Mouse (Mus musculus) inflammation-experienced regulatory T-cells, adult 6 months (primary cell): ENCODE measurements around the gene Olfr1364. TPM values are rescaled to one million over a fixed set of nuclear protein-coding genes. Genes with fewer than 3 reads are reported as not detected.

Source experiments
- ATAC-seq: one replicate; pipeline ENCODE4 v1.8.0; 2017
- polyA plus RNA-seq, 3 experiments: library from polyadenylated mRNA; unstranded; fragments of 100-300 nt; shearing (Covaris generic); gene quantifications; one replicate each; pipeline ENCODE4 v1.2.1; 2017

The Olfr1364 gene
- polyA plus RNA-seq: not detected

DNA sequence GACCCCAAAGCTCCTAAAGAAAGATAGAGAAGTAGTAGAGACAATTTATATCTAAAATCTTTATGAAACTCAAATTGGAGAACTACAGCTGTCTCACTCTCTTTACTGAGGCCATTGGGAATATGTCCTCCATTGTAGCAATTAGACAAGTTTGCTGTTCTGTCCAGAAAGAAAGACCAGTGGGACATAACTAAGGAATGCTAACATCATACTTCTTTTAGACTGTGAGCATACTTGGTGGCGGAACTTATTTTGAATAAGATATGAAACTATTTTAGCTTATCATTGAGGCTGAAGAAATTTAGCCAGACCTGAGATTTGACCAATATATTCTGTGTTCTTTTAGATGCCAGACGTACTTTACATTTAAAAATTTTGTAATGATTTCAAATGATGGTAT is at the start of gene Olfr1364:
Gene Olfr1364 (minus strand): TSS at position 101 of the 400 bp plus-strand sequence.
- ATAC-seq: no peak

DNA sequence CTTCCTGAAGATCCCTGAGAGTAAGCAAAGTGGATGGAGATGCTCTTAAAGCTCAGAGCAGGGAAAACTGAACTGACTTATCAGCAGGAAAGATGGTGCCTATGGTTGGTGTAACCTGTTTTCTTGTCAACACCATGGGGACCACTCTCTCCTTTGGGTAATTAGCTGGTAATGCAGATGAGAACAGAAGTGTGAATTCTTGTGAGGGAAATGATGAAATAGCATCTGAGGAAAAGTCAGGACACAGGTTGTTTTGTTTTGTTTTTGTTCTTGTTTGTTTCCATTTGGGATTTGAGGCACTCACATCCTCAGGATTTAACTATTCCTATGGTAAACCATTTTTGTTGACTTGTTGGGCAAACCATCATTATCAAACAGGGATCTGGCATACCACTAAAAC is 32.4 kb upstream of the Olfr1364 start, which contains the start of gene Olfr1362:
Gene Olfr1362 (minus strand): TSS at position 101 of the 400 bp plus-strand sequence.
- ATAC-seq: no peak

DNA sequence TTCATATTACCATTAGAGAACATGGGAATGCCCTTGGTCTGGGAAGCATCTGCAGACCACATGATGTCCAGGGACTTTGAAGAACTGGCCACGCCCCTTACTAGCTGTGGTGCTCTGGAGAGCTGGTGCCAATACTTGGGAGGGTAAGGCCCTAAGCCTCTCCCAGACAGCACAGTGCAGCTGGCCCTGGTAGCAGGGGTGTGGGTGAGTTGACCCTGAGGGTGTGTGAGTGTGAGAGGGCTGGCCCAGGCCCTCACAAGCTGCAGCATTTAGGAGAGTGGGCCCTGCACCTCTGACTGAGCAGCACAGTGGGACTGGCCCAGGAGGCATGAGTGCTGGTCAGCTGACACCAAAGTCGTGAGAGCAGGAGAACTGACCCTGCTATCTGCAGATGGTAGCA is 10.1 kb upstream of the Olfr1364 start:
- no peak for ATAC-seq

DNA sequence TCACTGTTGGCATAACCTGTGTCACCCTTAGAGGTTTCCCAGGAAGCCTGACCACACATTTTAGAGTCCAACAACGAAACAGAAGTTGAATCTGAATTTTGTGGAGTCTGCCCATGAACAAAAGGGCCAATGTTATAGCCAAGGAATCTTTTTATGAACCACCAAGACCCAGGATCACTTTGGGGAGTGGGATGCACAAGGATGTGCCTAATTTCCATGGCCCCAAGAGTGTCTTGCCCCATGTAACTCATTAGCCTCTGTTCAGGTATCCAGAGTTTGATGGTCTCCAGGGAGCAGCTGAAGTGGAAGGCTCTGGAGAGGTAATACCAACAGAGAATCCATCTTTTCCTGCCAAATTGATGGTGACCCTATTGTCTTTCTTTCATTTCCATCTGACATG is 21.8 kb downstream of the Olfr1364 start, which contains the start of gene Olfr1535:
Gene Olfr1535 (minus strand): TSS at position 101 of the 400 bp plus-strand sequence.
- no peak for ATAC-seq

DNA sequence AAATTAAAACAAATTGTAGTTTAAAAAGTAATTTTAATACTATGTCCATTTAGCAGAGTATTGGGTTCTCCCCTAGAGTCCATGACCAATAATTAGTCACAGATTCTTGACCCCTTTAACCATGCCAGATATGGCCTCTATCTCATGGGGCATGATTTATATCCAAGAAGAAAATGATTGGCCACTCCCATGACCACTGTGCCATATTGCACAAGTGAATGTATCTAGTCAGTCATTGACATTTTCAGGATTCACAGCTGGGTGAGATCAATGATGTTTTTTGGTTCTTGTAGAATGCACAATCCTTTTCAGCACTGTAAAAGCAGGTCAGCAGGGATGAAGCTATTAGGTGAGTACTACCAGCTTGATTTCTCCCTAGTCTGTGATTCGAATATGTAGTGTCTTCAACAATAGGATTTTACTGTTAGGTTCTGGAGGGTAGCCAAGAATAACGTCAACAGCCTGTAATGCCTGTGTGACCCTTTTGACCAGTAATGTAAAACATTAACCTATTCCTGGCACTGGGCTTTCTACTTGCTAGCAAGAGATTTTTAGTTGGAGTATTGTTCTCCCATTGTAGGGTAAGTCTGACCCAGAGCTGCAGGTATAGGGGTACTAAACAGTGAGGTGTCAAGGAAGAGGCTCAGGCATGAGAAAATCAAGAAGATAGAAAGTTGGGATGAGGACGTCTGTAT is 31.0 kb downstream of the Olfr1364 start:
- no peak for ATAC-seq

DNA sequence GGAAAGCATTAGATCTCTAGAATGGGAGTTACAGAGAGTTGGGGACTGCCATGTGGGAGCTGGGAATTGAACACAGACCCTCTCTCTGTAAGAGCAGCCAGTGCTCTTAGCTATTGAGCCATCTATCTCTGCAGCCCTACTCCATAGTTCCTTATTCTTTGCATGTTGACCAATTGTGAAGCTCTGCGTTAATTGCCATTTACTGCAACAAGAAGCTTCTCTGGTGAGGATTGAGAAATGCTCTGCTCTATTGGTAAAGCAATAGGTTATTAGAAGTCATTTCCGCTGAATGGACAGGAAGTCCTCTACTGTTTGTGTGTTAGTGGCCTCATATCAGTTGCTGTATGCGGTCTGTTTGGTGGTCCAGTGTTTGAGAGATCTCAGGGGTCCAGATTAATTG is 32.1 kb downstream of the Olfr1364 start:
- no peak for ATAC-seq

DNA sequence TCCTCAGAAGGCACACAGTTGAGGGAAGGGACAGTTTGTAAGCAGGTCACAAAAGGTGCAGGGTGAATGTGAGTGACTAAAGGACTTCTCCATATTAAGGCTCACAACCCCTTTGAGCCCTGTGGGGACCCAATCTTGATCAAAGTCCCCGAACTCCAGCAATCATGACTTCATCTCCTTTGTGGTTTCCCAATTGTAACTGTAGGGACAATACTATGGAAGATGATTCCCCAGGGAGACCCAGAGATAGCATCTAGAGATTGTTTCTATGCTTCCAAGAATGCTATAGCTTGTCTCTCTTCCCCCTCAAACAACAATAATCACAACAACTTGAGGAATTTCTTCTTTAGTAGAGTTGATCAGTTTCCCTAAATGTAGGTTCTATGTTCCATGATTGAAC is 38.9 kb downstream of the Olfr1364 start, which contains the start of gene Olfr1366:
Gene Olfr1366 (minus strand): TSS at position 101 of the 400 bp plus-strand sequence.
- ATAC-seq: no peak

DNA sequence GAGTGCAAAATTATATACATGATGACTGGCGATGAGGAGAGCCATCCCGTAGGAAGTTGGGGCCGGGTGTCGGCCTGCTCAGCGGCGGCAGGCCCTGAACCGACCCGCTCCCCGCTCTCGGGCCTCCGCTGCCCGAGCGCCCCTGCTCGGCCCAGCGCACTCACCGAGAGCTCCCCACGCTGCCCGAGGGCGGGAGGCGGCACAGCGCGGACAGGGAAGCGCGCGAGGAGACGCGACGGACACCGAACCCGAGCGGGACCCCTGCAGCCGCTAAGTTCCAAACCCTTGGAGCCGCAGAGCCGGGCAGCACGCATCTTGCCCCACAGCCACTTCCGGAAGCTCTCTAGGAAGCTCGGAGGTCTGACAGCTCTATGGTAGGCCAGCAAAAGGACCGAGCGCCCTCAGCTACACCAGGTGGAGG is 50.8 kb downstream of the Olfr1364 start, which contains the start of gene Zkscan8:
Gene Zkscan8 (minus strand): TSS at position 340 of the 421 bp plus-strand sequence.
- peak; percentile 99 for ATAC-seq

DNA sequence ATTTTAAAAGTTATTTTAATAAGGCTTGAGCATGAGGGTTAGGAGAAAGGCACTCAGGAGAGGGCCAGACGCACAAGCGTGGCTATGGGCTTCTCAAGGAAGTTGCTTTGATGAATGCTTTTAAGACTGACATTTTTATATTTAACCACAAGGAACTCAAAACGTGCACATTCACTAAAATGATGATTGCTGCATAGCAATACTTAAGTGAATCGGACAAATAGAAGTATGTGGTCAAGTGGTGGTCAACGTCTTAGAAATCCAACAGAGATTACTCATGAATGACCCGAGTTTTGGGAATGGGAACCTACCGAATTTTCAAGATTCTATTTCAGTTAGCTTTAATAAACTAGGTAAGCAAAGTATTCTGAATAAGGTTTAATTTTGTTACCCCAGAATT is 51.4 kb downstream of the Olfr1364 start:
- ATAC-seq: no peak

Other genes with a start within 250 kb of the Olfr1364 start
- not detected for gene Olfr1367, start 234.8 kb downstream of the Olfr1364 start, polyA plus RNA-seq
- 1 to 10 TPM; 3.9 to 9.2 (median 8.1) TPM for gene Zscan12, start 218.9 kb downstream of the Olfr1364 start, polyA plus RNA-seq
- 10 to 100 TPM; 23.7 to 42.0 (median 33.0) TPM for gene Zkscan3, start 179.0 kb downstream of the Olfr1364 start, polyA plus RNA-seq
- gene Pgbd1, start 140.7 kb downstream of the Olfr1364 start, polyA plus RNA-seq: 1 to 10 TPM in 2 of 3 experiments, under 1 TPM in 1; 0.68 to 1.7 (median 1.6) TPM
- gene Zscan26, start 128.0 kb downstream of the Olfr1364 start, polyA plus RNA-seq: 10 to 100 TPM; 42.6 to 84.1 (median 72.6) TPM
- gene Nkapl, start 113.2 kb downstream of the Olfr1364 start, polyA plus RNA-seq: under 1 TPM in 1 of 3 experiments, not detected in 2; 0.62 TPM
- not detected for gene Zkscan4, start 102.9 kb downstream of the Olfr1364 start, polyA plus RNA-seq
- not detected for gene Gm10065, start 102.3 kb downstream of the Olfr1364 start, polyA plus RNA-seq
- under 1 TPM in 1 of 3 experiments, not detected in 2; 0.17 TPM for gene AK157302, start 86.5 kb downstream of the Olfr1364 start, polyA plus RNA-seq
- 10 to 100 TPM in 2 of 3 experiments, 1 to 10 TPM in 1; 5.4 to 41.4 (median 31.6) TPM for gene Gm11273, start 80.3 kb downstream of the Olfr1364 start, polyA plus RNA-seq
- gene Zkscan8, start 50.6 kb downstream of the Olfr1364 start, polyA plus RNA-seq: 1 to 10 TPM; 5.8 to 8.7 (median 5.9) TPM
- not detected for gene Olfr1366, start 39.0 kb downstream of the Olfr1364 start, polyA plus RNA-seq
- gene Olfr1535, start 21.9 kb downstream of the Olfr1364 start, polyA plus RNA-seq: under 1 TPM in 2 of 3 experiments, not detected in 1; 0.11 to 0.19 TPM
- not detected for gene Olfr1362, start 32.3 kb upstream of the Olfr1364 start, polyA plus RNA-seq
- not detected for gene Olfr11, start 60.8 kb upstream of the Olfr1364 start, polyA plus RNA-seq
- not detected for gene Olfr1361, start 81.6 kb upstream of the Olfr1364 start, polyA plus RNA-seq
- not detected for gene Olfr1360, start 95.6 kb upstream of the Olfr1364 start, polyA plus RNA-seq
- not detected for gene Olfr1359, start 116.4 kb upstream of the Olfr1364 start, polyA plus RNA-seq
- not detected for gene Hist1h2bl, start 134.4 kb upstream of the Olfr1364 start, polyA plus RNA-seq
- 10 to 100 TPM in 1 of 3 experiments, not detected in 2; 25.0 TPM for gene Hist1h2ai, start 134.7 kb upstream of the Olfr1364 start, polyA plus RNA-seq
- 1 to 10 TPM in 1 of 3 experiments, not detected in 2; 4.9 TPM for gene Hist1h3h, start 135.9 kb upstream of the Olfr1364 start, polyA plus RNA-seq
- 1 to 10 TPM in 2 of 3 experiments, not detected in 1; 1.6 to 4.7 TPM for gene Hist1h2bm, start 140.3 kb upstream of the Olfr1364 start, polyA plus RNA-seq
- gene Hist1h4j, start 153.3 kb upstream of the Olfr1364 start, polyA plus RNA-seq: not detected
- 10 to 100 TPM in 1 of 3 experiments, 1 to 10 TPM in 2; 1.5 to 15.3 (median 8.0) TPM for gene Hist1h4k, start 168.7 kb upstream of the Olfr1364 start, polyA plus RNA-seq
- gene Hist1h2ak, start 172.1 kb upstream of the Olfr1364 start, polyA plus RNA-seq: 1 to 10 TPM in 1 of 3 experiments, not detected in 2; 6.2 TPM
- 1 to 10 TPM in 2 of 3 experiments, not detected in 1; 1.8 to 3.0 TPM for gene Hist1h2bn, start 172.4 kb upstream of the Olfr1364 start, polyA plus RNA-seq
- 10 to 100 TPM in 1 of 3 experiments, 1 to 10 TPM in 2; 3.0 to 89.4 (median 8.5) TPM for gene Hist1h1b, start 198.9 kb upstream of the Olfr1364 start, polyA plus RNA-seq
- 1 to 10 TPM in 2 of 3 experiments, not detected in 1; 3.1 to 3.4 TPM for gene Hist1h3i, start 201.6 kb upstream of the Olfr1364 start, polyA plus RNA-seq
- 1 to 10 TPM in 1 of 3 experiments, not detected in 2; 3.5 TPM for gene Hist1h2an, start 205.5 kb upstream of the Olfr1364 start, polyA plus RNA-seq
- 1 to 10 TPM; 1.6 to 3.6 (median 3.0) TPM for gene Hist1h2bp, start 205.7 kb upstream of the Olfr1364 start, polyA plus RNA-seq
- 10 to 100 TPM in 1 of 3 experiments, 1 to 10 TPM in 1, not detected in 1; 6.1 to 12.5 TPM for gene Hist1h2bq, start 228.4 kb upstream of the Olfr1364 start, polyA plus RNA-seq
- 10 to 100 TPM in 1 of 3 experiments, 1 to 10 TPM in 1, not detected in 1; 2.4 to 11.2 TPM for gene Hist1h2ao, start 228.7 kb upstream of the Olfr1364 start, polyA plus RNA-seq
- gene Hist1h4m, start 230.0 kb upstream of the Olfr1364 start, polyA plus RNA-seq: 10 to 100 TPM in 1 of 3 experiments, 1 to 10 TPM in 2; 5.8 to 17.9 (median 8.9) TPM